Mouse (Mus musculus): ENCODE measurements around the gene Gm5767. TPM values are rescaled to one million over a fixed set of nuclear protein-coding genes. Genes with fewer than 3 reads are reported as not detected.

The Gm5767 gene
- polyA plus RNA-seq, 1 experiment from 2014 or later, result 0.40 TPM

- no peak overlapping the region for H3K4me2 ChIP-seq
- no peak overlapping the region for H3K9ac ChIP-seq
- ATAC-seq (replicated peaks), result no peak
- no peaks in the 10 kb centered on the region for H3K9me3 ChIP-seq
- H3K4me3 ChIP-seq, result no peak overlapping the region
- whole genome bisulfite sequencing, result 85% methylated on average over 4 of the region's 4 CpGs
- no peaks in the 10 kb centered on the region; the same call in 1 of the 2 replicates for H3K4me1 ChIP-seq
- H3K36me3 ChIP-seq (replicated peaks), result peaks cover 16% of the 10 kb centered on the region
- no peak overlapping the region for H3K27ac ChIP-seq
- no peaks in the 10 kb centered on the region for H3K27me3 ChIP-seq (replicated peaks)
These were observed 22.2 kb upstream of the Gm5767 start for GRCm38 (mm10) chr16:8658349-8658748.

- H3K9ac ChIP-seq, result no peak overlapping the region
- peaks cover 16% of the 10 kb centered on the region for H3K36me3 ChIP-seq (replicated peaks)
- no peak for ATAC-seq (replicated peaks)
- 91% methylated on average over 4 of the region's 4 CpGs for WGBS
- no peak overlapping the region for H3K27ac ChIP-seq
- H3K4me1 ChIP-seq, result no peaks in the 10 kb centered on the region; the same call in 1 of the 2 replicates
- no peak overlapping the region for H3K4me2 ChIP-seq
- H3K9me3 ChIP-seq, result no peaks in the 10 kb centered on the region
- H3K27me3 ChIP-seq (replicated peaks), result no peaks in the 10 kb centered on the region
- no peak overlapping the region for H3K4me3 ChIP-seq
These were observed 21.8 kb upstream of the Gm5767 start for GRCm38 (mm10) chr16:8658764-8659163.

DNA sequence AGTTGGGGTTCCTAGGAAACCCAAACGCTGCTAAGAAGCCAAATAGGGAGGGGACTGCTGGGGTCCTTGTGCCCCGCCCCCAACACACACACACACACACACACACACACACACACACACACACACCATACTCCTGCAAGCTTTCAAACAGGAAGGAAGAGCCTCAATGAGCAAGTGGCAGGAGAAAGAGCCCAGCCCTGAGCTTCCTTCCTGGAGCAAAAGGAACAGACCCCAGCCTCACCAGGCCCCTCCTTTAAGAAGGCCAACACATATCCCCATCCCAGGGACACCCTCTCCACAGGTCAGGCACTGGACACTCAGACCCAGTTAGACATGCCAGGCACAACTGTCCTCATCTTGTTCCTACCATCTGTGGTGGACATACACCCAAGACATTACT, 17.5 kb upstream of the Gm5767 start:
- no peak for ATAC-seq (replicated peaks)
- Histone ChIP-seq H3K9me3 (no peaks in the 10 kb centered on the region), H3K4me3 (no peak overlapping the region), H3K27me3 (replicated peaks) (no peaks in the 10 kb centered on the region), H3K4me2 (no peak overlapping the region), H3K9ac (no peak overlapping the region), H3K27ac (no peak overlapping the region), H3K4me1 (peaks cover 24% of the 10 kb centered on the region), H3K36me3 (replicated peaks) (peaks cover 16% of the 10 kb centered on the region)
- WGBS, result 61% methylated on average over 2 of the region's 2 CpGs

DNA sequence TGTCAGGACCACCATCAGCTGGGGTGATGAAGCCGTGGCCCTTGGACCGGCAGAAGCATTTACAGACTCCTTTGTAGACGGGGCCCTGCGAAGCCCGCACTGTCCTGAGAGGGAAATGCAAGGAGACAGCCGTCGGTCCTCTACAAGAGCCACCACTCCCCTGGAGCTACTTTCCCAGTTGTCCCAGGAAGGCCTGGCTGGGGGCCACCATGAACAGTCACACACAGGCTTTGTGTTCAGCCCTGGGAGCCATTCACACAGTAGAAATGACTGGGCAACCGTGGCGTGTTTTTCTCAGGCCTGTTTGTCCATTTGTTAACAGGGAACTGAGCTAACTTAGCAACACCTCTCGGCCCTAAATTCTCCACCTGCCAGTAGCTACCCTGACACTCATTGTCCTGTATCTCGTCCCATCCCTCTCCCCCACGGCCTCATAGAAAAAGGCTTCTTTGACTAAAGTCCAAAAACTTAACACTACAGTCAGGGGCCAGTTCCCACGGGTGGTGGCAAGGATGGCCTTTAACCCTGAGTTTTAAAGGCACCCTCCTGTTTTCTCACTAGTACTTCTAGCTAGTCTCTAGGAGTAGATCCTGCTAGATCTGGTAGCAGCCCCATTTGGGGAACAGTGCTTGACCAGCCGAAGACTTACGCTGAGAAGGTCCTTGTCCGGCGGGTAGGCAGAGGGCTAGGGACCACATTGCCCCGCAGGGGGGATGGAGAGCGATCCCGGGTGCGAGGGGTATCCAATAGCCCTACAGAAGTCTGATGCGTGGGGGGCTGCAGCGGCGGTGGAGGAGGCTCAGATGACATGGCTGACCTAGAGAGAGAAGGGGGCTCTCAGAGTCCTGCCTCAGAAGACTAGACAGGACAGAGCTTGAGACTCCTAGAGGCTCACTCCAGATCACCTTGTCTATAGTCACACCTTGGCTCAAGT, 16.7 kb upstream of the Gm5767 start:
- Histone ChIP-seq H3K9ac (no peak overlapping the region), H3K4me3 (no peak overlapping the region), H3K4me1 (peaks cover 33% of the 10 kb centered on the region), H3K36me3 (replicated peaks) (peaks cover 16% of the 10 kb centered on the region), H3K27ac (no peak overlapping the region), H3K4me2 (no peak overlapping the region), H3K9me3 (no peaks in the 10 kb centered on the region), H3K27me3 (replicated peaks) (no peaks in the 10 kb centered on the region)
- WGBS, result 78% methylated on average over 24 of the region's 24 CpGs
- ATAC-seq (replicated peaks), result no peak

DNA sequence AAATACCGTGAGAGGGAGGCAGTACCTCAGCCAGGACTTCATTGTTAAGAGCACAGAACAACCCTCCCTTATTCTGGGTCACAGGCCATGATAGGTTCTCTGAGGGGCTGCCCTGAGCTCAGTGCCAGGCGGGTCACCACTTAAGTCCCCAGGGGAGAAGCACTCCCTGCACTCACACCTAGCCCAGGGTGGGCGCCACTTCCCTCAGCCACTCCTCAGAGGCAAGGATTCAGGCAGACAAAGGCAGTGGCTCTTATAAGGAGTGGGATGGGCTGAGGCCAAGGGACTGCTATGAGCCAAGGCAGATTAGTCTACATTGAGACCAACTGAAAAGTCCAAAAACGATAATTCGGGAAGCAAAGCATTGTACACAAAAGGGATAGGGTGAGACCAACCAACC, 15.2 kb upstream of the Gm5767 start:
- H3K4me1 ChIP-seq, result peaks cover 47% of the 10 kb centered on the region
- H3K27ac ChIP-seq, result no peak overlapping the region
- H3K27me3 ChIP-seq (replicated peaks), result no peaks in the 10 kb centered on the region
- no peak for ATAC-seq (replicated peaks)
- H3K36me3 ChIP-seq (replicated peaks), result peaks cover 10% of the 10 kb centered on the region; the same call in 1 of the 2 replicates
- no peak overlapping the region for H3K9ac ChIP-seq
- WGBS, result 88% methylated on average over 5 of the region's 5 CpGs
- H3K4me3 ChIP-seq, result no peak overlapping the region
- no peak overlapping the region for H3K4me2 ChIP-seq
- H3K9me3 ChIP-seq, result no peaks in the 10 kb centered on the region

- no peak overlapping the region for H3K4me2 ChIP-seq
- H3K27me3 ChIP-seq (replicated peaks), result no peaks in the 10 kb centered on the region
- H3K4me1 ChIP-seq, result peaks cover 58% of the 10 kb centered on the region
- H3K4me3 ChIP-seq, result no peak overlapping the region
- ATAC-seq (replicated peaks), result no peak
- no peak overlapping the region; the same call in 1 of the 2 replicates for H3K9ac ChIP-seq
- no peaks in the 10 kb centered on the region for H3K9me3 ChIP-seq
- peaks cover 9% of the 10 kb centered on the region; the same call in 1 of the 2 replicates for H3K36me3 ChIP-seq (replicated peaks)
- no peak overlapping the region for H3K27ac ChIP-seq
- 73% methylated on average over 2 of the region's 2 CpGs for WGBS
These were observed 14.1 kb upstream of the Gm5767 start for GRCm38 (mm10) chr16:8666452-8666851.

- Histone ChIP-seq H3K9ac (no peak overlapping the region), H3K27me3 (replicated peaks) (no peaks in the 10 kb centered on the region), H3K27ac (no peak overlapping the region), H3K9me3 (no peaks in the 10 kb centered on the region), H3K4me3 (no peak overlapping the region), H3K4me2 (no peak overlapping the region), H3K36me3 (replicated peaks) (peaks cover 2% of the 10 kb centered on the region; the same call in 1 of the 2 replicates), H3K4me1 (peaks cover 58% of the 10 kb centered on the region)
- 86% methylated on average over 7 of the region's 7 CpGs for WGBS
- no peak for ATAC-seq (replicated peaks)
These were observed 13.3 kb upstream of the Gm5767 start for GRCm38 (mm10) chr16:8667261-8667660.

GRCm38 (mm10) chr16:8667814-8668213, 12.8 kb upstream of the Gm5767 start:
- ATAC-seq (replicated peaks), result no peak
- no peak overlapping the region for H3K4me3 ChIP-seq
- no peak overlapping the region for H3K27ac ChIP-seq
- no peaks in the 10 kb centered on the region for H3K36me3 ChIP-seq (replicated peaks)
- WGBS, result 79% methylated on average over 4 of the region's 4 CpGs
- 0 out of 2 replicates have a peak overlapping the region, but pooled peaks have one; percentile 95 for H3K4me2 ChIP-seq
- no peaks in the 10 kb centered on the region for H3K9me3 ChIP-seq
- peaks cover 62% of the 10 kb centered on the region for H3K4me1 ChIP-seq
- H3K9ac ChIP-seq, result no peak overlapping the region
- H3K27me3 ChIP-seq (replicated peaks), result no peaks in the 10 kb centered on the region

DNA sequence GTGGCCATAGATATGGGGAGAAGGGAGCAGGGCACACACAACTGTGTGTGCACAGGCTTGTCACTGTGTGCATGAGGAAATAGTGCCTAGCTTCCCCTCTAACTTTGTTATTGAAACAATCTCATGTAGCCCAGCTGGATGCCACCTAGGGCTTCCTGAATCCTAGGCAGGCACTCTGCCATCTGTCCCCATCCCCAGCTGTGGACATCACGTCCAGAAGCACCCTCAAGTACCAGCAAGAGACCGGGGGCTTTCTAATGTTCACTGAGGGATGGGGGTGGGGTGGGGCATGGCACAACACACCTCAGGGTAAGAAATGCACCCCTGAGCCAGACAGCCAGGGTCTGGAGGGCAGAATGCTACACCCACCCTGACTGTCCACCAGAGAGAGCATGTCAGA, 12.2 kb upstream of the Gm5767 start:
- Histone ChIP-seq H3K4me1 (peaks cover 63% of the 10 kb centered on the region), H3K9me3 (no peaks in the 10 kb centered on the region), H3K4me2 (peak overlapping the region; percentile 95), H3K4me3 (no peak overlapping the region), H3K36me3 (replicated peaks) (no peaks in the 10 kb centered on the region), H3K27ac (no peak overlapping the region), H3K27me3 (replicated peaks) (no peaks in the 10 kb centered on the region), H3K9ac (no peak overlapping the region)
- ATAC-seq (replicated peaks), result no peak
- WGBS, result 63% methylated on average over 2 of the region's 2 CpGs

- H3K4me2 ChIP-seq, result peak overlapping the region; percentile 95
- WGBS, result 43% methylated on average over 5 of the region's 5 CpGs
- peak overlapping the region; percentile 89 for H3K4me3 ChIP-seq
- no peaks in the 10 kb centered on the region for H3K9me3 ChIP-seq
- peak overlapping the region; percentile 77 for H3K27ac ChIP-seq
- H3K9ac ChIP-seq, result peak overlapping the region; percentile 78
- H3K36me3 ChIP-seq (replicated peaks), result no peaks in the 10 kb centered on the region
- peaks cover 61% of the 10 kb centered on the region for H3K4me1 ChIP-seq
- 0 out of 2 replicates have a peak, but pooled peaks cover 3% of the 10 kb centered on the region for H3K27me3 ChIP-seq (replicated peaks)
- no peak for ATAC-seq (replicated peaks)
These were observed 11.1 kb upstream of the Gm5767 start for GRCm38 (mm10) chr16:8669432-8669831.

DNA sequence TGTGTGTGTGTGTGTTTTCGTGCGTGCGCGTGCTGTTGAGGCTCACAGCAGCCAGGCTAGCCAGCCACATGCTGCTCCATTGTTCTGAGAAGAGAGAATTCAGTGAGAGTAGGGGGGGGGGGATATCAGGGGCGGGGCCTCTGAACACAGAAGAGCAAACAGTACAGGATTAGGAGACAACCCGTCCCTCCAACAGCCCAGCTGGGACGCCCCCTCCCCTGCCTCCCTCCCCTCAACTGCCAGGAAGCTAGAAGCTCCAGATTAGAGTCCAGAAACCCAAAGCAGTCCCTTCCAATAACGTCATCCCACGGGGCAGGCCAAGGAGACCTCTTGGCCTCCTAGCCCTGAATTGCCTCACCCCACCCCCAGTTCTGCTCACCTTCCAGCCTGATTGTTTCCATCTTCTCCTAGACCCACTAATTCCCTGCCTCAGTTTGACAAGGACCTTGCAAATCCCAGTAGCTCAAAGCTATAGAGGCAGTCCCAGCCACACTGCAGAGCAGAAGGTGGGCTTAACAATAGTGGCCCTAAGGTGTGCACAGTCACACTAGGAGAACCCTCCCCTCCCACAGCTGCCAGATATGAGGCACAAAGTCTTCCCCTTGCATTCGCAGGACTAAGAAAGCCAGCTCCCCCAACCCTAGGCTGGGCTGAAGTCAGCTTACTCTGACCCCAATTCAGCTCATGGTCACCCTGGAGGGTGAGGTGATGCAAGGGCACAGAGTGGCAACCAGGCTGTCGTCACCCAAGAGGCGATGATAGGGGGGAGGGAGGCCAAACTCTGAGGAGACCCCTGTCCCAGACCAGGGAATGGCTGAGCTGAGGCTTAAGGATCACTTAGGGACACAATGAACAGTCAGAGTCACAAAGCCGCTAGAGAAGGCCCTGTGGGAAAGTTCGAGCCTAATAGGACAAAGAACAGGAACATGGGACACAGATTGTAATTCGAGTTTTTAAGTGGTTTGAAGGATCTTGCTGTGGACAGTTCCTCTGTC, 10.2 kb upstream of the Gm5767 start:
- ATAC-seq (replicated peaks), result peak; percentile 41
- Histone ChIP-seq H3K4me2 (peak overlapping the region; percentile 95), H3K4me3 (peak overlapping the region; percentile 89), H3K9me3 (no peaks in the 10 kb centered on the region), H3K9ac (peak overlapping the region; percentile 78), H3K27ac (peak overlapping the region; percentile 77), H3K36me3 (replicated peaks) (no peaks in the 10 kb centered on the region), H3K27me3 (replicated peaks) (0 out of 2 replicates have a peak, but pooled peaks cover 3% of the 10 kb centered on the region), H3K4me1 (peaks cover 60% of the 10 kb centered on the region)
- 2% methylated on average over 15 of the region's 15 CpGs for WGBS
